Mouse (Mus musculus): ENCODE measurements around the gene B430306N03Rik. TPM values are rescaled to one million over a fixed set of nuclear protein-coding genes. Genes with fewer than 3 reads are reported as not detected.

The B430306N03Rik gene
- polyA plus RNA-seq, 1 experiment from 2014 or later, result 1.2 TPM

DNA sequence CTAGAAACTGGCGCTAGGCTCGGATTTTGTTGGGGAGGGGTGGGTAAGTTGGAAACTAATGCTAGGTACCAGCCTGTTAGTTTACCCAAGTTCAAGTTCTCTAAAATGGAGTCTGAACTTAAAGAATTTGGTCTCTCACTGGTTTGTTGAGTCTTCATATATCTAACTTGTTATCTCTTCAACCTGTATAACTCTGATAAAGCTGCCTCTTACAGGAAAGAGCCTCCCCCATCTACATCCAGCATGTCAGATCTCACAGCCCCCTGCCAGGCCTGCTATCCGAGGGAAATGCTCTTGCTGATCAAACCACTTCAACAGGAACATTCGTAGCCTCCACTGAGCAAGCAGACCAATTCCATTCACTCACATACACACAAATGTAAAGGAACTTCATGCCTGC is 36.9 kb upstream of the B430306N03Rik start:
- no peaks in the 10 kb centered on the region for H3K27me3 ChIP-seq
- H3K36me3 ChIP-seq, result no peaks in the 10 kb centered on the region
- peak overlapping the region; percentile 26; the same call in 1 of the 2 replicates for H3K9ac ChIP-seq
- peaks cover 76% of the 10 kb centered on the region for H3K4me1 ChIP-seq (replicated peaks)
- no peak for DNase-seq
- no peak overlapping the region for H3K4me2 ChIP-seq
- H3K4me3 ChIP-seq (replicated peaks), result no peak overlapping the region
- WGBS (ENCODE audit: insufficient replicate concordance), result 41% methylated on average over 4 of the region's 4 CpGs
- peak overlapping the region; percentile 10; the same call in 1 of the 2 replicates for H3K27ac ChIP-seq
- H3K9me3 ChIP-seq (replicated peaks), result no peaks in the 10 kb centered on the region
- no peak for ATAC-seq (ENCODE audit: low read depth)

DNA sequence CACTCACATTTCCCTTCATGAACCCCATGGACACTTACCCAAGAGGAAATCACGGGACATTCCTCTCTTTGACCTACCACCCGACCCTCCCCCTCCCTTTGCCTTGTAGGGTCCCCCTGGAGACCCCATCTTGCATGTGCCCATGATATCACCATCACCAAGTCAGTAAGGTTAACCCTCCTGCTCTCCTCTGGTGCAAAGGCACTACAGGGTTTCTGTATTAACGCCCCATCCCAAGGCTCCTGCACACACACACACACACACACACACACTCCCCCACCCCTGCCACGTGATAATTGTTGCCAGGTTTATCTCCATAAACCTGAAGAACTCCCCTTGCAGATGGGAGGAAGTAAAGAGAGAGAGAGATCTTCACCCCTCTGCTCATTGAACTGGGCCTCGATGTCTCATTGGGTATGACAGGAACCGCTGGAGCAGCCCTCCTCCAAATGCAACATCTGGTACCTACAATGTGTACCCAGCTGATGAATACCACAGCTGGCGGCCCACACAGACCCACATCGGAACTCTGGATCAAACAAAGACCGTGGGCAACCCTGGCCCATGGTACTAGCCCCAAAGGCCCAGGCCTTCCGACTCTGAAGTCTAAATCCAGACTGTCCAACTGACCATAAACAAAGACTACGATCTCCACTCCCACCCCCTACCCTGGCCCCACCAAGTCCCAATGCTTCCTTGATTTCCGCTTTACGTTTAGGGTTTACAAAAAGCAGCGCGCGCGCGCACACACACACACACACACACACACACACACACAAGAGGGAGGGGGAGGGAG is 34.8 kb upstream of the B430306N03Rik start:
- WGBS (ENCODE audit: insufficient replicate concordance), result 28% methylated on average over 18 of the region's 18 CpGs
- H3K4me3 ChIP-seq (replicated peaks), result peak overlapping the region; percentile 58
- H3K9ac ChIP-seq, result peak overlapping the region; percentile 77
- H3K36me3 ChIP-seq, result no peaks in the 10 kb centered on the region
- no peaks in the 10 kb centered on the region for H3K9me3 ChIP-seq (replicated peaks)
- H3K4me1 ChIP-seq (replicated peaks), result peaks cover 55% of the 10 kb centered on the region
- H3K27me3 ChIP-seq, result no peaks in the 10 kb centered on the region
- DNase-seq (no peak), ATAC-seq (ENCODE audit: low read depth) (peak; percentile 64)
- peak overlapping the region; percentile 67 for H3K27ac ChIP-seq
- peak overlapping the region; percentile 74 for H3K4me2 ChIP-seq

DNA sequence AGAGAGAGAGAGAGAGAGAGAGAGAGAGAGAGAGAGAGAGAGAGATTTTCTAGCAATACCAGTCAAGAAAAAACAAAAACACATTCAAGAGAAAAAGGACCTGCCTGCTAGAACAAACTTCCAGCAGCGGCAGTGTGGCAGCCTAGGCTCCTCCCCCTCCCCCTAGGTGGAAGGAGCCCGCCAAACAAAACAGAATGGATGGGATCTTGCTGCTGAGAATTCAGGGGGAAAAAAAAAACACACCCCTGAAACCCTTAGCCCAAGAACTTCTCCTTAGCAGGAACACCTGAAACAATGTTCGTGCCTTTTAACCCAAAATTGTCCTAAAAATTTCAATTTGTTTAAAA is 34.2 kb upstream of the B430306N03Rik start:
- Histone ChIP-seq H3K9me3 (replicated peaks) (no peaks in the 10 kb centered on the region), H3K4me3 (replicated peaks) (peak overlapping the region; percentile 58), H3K9ac (peak overlapping the region; percentile 77), H3K4me2 (peak overlapping the region; percentile 74), H3K27me3 (no peaks in the 10 kb centered on the region), H3K27ac (peak overlapping the region; percentile 67), H3K4me1 (replicated peaks) (peaks cover 53% of the 10 kb centered on the region), H3K36me3 (no peaks in the 10 kb centered on the region)
- peak; percentile 62 for ATAC-seq (ENCODE audit: low read depth)
- no peak for DNase-seq
- WGBS (ENCODE audit: insufficient replicate concordance), result 8% methylated on average over 3 of the region's 3 CpGs

DNA sequence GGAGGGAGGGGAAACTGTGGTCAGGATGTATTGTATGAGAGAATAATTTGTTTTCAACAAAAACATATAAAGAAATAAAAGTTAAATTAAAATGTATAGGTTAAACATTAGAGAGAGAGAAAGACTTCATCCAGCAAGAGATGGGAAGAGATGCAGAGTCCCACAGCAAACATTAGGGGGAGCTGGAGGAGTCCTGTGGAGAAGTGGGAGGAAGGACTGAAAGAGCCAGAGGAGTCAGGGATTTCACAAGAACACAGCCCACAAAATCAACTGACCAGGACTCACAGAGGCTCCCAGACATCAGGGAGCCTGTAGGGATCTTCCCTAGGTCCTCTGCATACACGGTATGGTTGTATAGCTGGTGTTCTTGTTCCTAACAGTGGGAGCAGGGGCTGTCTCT is 29.2 kb upstream of the B430306N03Rik start:
- WGBS (ENCODE audit: insufficient replicate concordance), result 13% methylated on average over 1 of the region's 1 CpGs
- peaks cover 21% of the 10 kb centered on the region for H3K4me1 ChIP-seq (replicated peaks)
- H3K9ac ChIP-seq, result no peak overlapping the region
- ATAC-seq (ENCODE audit: low read depth) (no peak; the same call in 1 of the 2 replicates), DNase-seq (no peak)
- no peak overlapping the region for H3K4me2 ChIP-seq
- H3K27ac ChIP-seq, result no peak overlapping the region
- H3K27me3 ChIP-seq, result no peaks in the 10 kb centered on the region
- no peaks in the 10 kb centered on the region for H3K9me3 ChIP-seq (replicated peaks)
- no peaks in the 10 kb centered on the region for H3K36me3 ChIP-seq
- no peak overlapping the region for H3K4me3 ChIP-seq (replicated peaks)

DNA sequence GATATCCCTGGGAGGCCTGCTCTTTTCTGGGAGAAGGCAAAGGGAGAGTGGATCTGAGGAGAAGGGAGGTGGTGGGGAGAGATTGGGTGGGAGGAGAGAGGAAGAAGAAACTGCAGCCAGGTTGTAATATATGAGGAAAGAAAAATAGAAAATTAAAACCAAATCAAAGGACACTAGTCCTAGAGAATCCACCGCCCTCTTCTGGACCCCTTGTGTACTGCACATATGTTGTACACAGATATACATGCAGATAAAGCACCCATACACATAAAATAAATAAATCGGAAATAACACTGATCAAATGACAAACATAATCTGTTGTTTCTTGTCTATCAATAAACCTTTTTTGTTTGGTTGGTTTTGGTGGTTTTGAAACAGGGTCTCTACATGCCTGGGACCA is 28.7 kb upstream of the B430306N03Rik start:
- no peaks in the 10 kb centered on the region for H3K9me3 ChIP-seq (replicated peaks)
- H3K9ac ChIP-seq, result no peak overlapping the region
- no peak overlapping the region for H3K4me3 ChIP-seq (replicated peaks)
- H3K36me3 ChIP-seq, result no peaks in the 10 kb centered on the region
- no peak for DNase-seq
- peaks cover 17% of the 10 kb centered on the region for H3K4me1 ChIP-seq (replicated peaks)
- no peak for ATAC-seq (ENCODE audit: low read depth)
- no peak overlapping the region for H3K27ac ChIP-seq
- 33% methylated on average over 2 of the region's 2 CpGs for WGBS (ENCODE audit: insufficient replicate concordance)
- H3K4me2 ChIP-seq, result no peak overlapping the region
- no peaks in the 10 kb centered on the region for H3K27me3 ChIP-seq

DNA sequence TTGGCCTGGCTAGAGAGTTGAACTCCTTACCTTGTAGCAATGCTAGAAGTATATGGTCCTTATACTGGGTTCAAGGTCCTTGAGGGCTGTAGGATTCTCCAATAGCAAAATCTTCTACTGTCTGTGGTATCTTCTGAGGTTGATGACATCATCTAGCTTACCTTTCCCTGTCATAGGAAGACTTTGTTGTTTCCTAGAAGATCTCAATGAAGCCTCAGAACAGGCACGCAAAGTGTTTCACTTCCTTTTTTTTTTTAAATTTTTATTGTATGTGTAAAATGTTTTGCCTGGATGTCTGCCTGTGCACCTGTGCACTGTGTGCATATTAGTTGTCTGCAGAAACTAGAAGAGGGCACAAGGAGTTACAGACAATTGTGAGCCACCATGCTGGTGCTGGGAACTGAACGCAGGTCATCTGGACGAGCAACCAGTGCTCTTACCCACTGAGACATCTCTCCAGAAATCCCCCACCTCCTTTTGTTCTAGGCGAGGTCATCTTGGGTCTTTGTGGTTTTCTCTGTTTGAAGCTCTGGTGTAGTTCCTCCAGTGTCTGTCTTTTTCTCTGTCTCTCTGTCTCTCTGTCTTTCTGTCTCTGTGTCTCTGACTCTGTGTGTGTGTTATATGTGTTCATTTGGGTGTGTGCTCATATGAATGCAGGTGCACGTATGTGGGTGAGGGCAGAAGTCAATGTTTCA is 22.3 kb upstream of the B430306N03Rik start:
- DNase-seq (no peak), ATAC-seq (ENCODE audit: low read depth) (no peak)
- Histone ChIP-seq H3K9ac (no peak overlapping the region), H3K27me3 (no peaks in the 10 kb centered on the region), H3K4me2 (no peak overlapping the region), H3K36me3 (no peaks in the 10 kb centered on the region), H3K27ac (no peak overlapping the region), H3K9me3 (replicated peaks) (no peaks in the 10 kb centered on the region), H3K4me3 (replicated peaks) (no peak overlapping the region), H3K4me1 (replicated peaks) (peaks cover 16% of the 10 kb centered on the region)
- 52% methylated on average over 5 of the region's 5 CpGs for WGBS (ENCODE audit: insufficient replicate concordance)

DNA sequence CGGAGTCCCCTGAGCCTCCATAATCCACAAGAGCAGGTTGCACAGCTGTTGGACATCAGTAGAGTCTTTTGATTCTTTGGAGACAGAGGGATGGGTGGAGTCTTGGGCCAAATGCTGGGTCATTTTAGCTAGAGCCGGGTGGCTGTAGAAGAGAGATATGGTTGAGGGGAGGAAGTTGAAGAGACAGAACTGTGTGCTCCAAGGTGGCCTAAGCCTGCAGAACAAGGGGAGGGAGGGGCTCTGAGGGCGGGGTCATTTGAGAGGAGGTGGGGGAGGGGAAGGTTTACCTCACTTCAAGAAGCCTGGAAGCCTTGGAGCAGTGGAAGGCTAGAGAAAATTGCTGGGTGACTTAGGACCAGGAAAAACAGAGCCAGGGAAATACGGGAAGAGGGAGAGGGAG is 16.7 kb upstream of the B430306N03Rik start, which contains the start of gene Treml2:
Gene Treml2, plus strand, starts transcription at position 296 of the 400 bp plus-strand sequence.
- WGBS (ENCODE audit: insufficient replicate concordance), result 6% methylated on average over 3 of the region's 4 CpGs
- Histone ChIP-seq H3K36me3 (peaks cover 14% of the 10 kb centered on the region), H3K27me3 (no peaks in the 10 kb centered on the region), H3K4me1 (replicated peaks) (peaks cover 69% of the 10 kb centered on the region), H3K4me2 (peak within 1 kb of the TSS; percentile 88), H3K27ac (peak within 1 kb of the TSS; percentile 94), H3K9me3 (replicated peaks) (no peaks in the 10 kb centered on the region), H3K9ac (peak within 1 kb of the TSS; percentile 80), H3K4me3 (replicated peaks) (peak within 1 kb of the TSS; percentile 69)
- peak; percentile 79 for DNase-seq
- ATAC-seq (ENCODE audit: low read depth), result peak; percentile 90

DNA sequence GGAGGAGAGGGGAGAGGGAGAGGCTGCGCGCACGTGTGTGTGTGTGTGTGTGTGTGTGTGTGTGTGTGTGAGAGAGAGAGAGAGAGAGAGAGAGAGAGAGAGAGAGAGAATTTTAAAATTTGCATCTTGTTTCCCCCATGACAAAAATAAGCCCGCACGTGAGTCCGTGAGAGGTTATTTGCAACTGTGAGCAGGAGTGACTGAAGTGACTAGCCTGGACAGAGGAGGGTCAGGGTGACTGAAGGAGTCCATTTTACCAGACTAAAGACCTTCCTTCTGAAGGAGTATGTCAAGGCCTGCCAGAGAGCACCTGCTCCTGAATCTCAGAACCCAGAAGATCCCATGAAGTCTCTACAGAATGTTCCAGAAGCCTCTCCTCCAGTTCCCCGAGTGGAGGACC is 16.2 kb upstream of the B430306N03Rik start:
- H3K36me3 ChIP-seq, result peaks cover 19% of the 10 kb centered on the region
- H3K9ac ChIP-seq, result peak overlapping the region; percentile 80
- H3K27me3 ChIP-seq, result no peaks in the 10 kb centered on the region
- H3K4me1 ChIP-seq (replicated peaks), result peaks cover 72% of the 10 kb centered on the region
- ATAC-seq (ENCODE audit: low read depth) (peak; percentile 15; the same call in 1 of the 2 replicates), DNase-seq (no peak)
- WGBS (ENCODE audit: insufficient replicate concordance), result 6% methylated on average over 7 of the region's 7 CpGs
- H3K27ac ChIP-seq, result peak overlapping the region; percentile 94
- peak overlapping the region; percentile 88 for H3K4me2 ChIP-seq
- H3K4me3 ChIP-seq (replicated peaks), result peak overlapping the region; percentile 69
- H3K9me3 ChIP-seq (replicated peaks), result no peaks in the 10 kb centered on the region

DNA sequence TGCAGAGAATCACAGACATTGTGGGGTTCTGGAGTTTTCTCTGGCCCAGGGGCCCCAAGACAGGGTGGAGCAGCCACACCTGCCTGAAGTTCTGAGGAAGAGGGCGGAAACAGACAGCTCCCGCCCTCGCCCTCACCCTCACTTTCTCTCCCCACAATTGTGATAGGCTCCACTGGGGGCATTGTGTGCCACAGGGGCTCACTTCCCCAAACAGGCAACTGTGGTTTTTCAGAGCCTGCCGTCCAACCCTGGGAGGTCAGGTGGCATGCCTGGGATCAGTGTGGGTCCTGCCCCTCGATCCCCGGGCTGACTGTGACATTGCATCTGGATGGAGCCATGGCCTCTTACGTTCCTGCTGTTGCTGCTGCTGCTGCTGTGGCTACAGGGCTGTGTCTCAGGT is 15.7 kb upstream of the B430306N03Rik start:
- H3K36me3 ChIP-seq, result peaks cover 22% of the 10 kb centered on the region
- peaks cover 72% of the 10 kb centered on the region for H3K4me1 ChIP-seq (replicated peaks)
- H3K4me3 ChIP-seq (replicated peaks), result peak overlapping the region; percentile 69
- H3K27ac ChIP-seq, result peak overlapping the region; percentile 94
- H3K27me3 ChIP-seq, result no peaks in the 10 kb centered on the region
- peak overlapping the region; percentile 88 for H3K4me2 ChIP-seq
- H3K9ac ChIP-seq, result peak overlapping the region; percentile 80
- DNase-seq, result peak; percentile 68
- 6% methylated on average over 7 of the region's 7 CpGs for WGBS (ENCODE audit: insufficient replicate concordance)
- no peaks in the 10 kb centered on the region for H3K9me3 ChIP-seq (replicated peaks)
- peak; percentile 80 for ATAC-seq (ENCODE audit: low read depth)

DNA sequence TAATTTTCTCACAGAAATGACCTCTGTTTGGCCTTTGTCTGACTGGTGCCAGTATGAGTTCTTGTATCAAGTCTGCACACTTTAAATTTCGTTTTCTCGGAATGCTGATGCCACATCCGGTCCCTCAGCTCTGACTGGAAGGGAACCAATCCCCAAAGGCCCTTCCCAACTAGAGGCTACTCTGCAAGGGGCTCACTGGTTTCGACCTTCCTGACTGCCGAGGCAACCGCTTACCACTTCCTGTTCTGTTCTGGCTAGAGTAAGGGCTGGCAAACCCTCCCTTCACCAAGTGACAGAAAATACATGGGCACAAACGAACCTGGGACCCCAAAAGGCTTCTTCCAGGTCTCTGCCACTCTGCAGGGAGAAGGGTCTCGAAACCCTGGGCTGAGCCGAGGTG is 15.1 kb upstream of the B430306N03Rik start:
- peak; percentile 9; the same call in 1 of the 2 replicates for ATAC-seq (ENCODE audit: low read depth)
- H3K4me3 ChIP-seq (replicated peaks), result peak overlapping the region; percentile 69
- DNase-seq, result peak; percentile 41
- peak overlapping the region; percentile 88 for H3K4me2 ChIP-seq
- H3K9ac ChIP-seq, result peak overlapping the region; percentile 80
- H3K27me3 ChIP-seq, result no peaks in the 10 kb centered on the region
- no peaks in the 10 kb centered on the region for H3K9me3 ChIP-seq (replicated peaks)
- H3K36me3 ChIP-seq, result peaks cover 22% of the 10 kb centered on the region
- WGBS (ENCODE audit: insufficient replicate concordance), result 11% methylated on average over 9 of the region's 9 CpGs
- H3K27ac ChIP-seq, result peak overlapping the region; percentile 94
- H3K4me1 ChIP-seq (replicated peaks), result peaks cover 72% of the 10 kb centered on the region

DNA sequence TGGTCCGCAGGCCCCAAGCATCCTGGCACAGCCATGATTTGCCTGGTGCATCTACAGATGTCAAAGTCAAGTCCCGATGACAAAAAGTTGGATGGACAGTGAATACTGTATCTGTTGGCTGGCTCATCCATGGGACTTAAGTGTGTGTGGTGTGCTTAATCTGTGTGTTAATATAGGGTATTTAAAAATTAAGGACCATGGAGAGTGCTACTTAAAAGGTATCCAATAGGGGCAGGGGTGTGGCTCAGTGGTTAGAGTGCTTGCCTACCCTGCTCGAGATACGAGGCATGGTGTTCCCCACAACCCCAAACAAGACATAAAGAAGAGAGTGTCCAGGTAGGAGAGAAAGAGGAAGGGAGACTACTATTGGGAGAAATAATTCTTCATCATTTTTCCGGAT is 14.1 kb upstream of the B430306N03Rik start:
- Histone ChIP-seq H3K4me1 (replicated peaks) (peaks cover 67% of the 10 kb centered on the region), H3K27me3 (no peaks in the 10 kb centered on the region), H3K4me2 (peak overlapping the region; percentile 88), H3K9ac (peak overlapping the region; percentile 80; the same call in 1 of the 2 replicates), H3K36me3 (peaks cover 30% of the 10 kb centered on the region), H3K9me3 (replicated peaks) (no peaks in the 10 kb centered on the region), H3K27ac (peak overlapping the region; percentile 94), H3K4me3 (replicated peaks) (peak overlapping the region; percentile 69)
- DNase-seq (no peak), ATAC-seq (ENCODE audit: low read depth) (no peak)
- WGBS (ENCODE audit: insufficient replicate concordance), result 59% methylated on average over 5 of the region's 5 CpGs

Data from liver, embryonic 13.5 days (tissue).